Mouse (Mus musculus) layer of hippocampus, adult 18-20 months (tissue): Measurements from ENCODE around the gene Traf3. TPM values are rescaled to one million over a fixed set of nuclear protein-coding genes. Genes with fewer than 3 reads are reported as not detected.
A peak's percentile ranks its signal among the peaks of the same experiment; 100 is the strongest.

Source experiments
- DNase-seq, 2 experiments: peaks; one replicate each; pipeline ENCODE4 v3.0.0; 2022; ENCODE audit warnings: low spot score in 2 of 2
- long read RNA-seq: library from polyadenylated mRNA; stranded (forward); transcript quantifications from one replicate; pipeline ENCODE4 v2.0.0, GENCODE M21; 2021
- total RNA-seq, 2 experiments: library from RNA; stranded (reverse); gene quantifications; 2 replicates each; pipeline ENCODE4 v1.2.3; 2021

The Traf3 gene
- total RNA-seq, result 10 to 100 TPM; 53.6 to 53.7 TPM
- long read RNA-seq, full-length matches to known transcripts, result 15 of 53 reads
- long read RNA-seq, partial matches to known transcripts, result 34 of 53 reads
- long read RNA-seq, other reads (novel, unspliced or antisense), result 4 of 53 reads

GRCm38 (mm10) chr12:111165831-111166591 lies at the start of gene Traf3:
Traf3 (plus strand) TSS chr12:111166370.
- peak in 1 of 2 experiments; percentile 63 for DNase-seq

- no peak for DNase-seq
Measured at GRCm38 (mm10) chr12:111119506-111120085, 46.6 kb upstream of the Traf3 start.

- DNase-seq, result no peak
Measured at GRCm38 (mm10) chr12:111120976-111121645, 45.1 kb upstream of the Traf3 start.

- DNase-seq, result no peak
Measured at GRCm38 (mm10) chr12:111122332-111122852, 43.8 kb upstream of the Traf3 start.

GRCm38 (mm10) chr12:111124601-111125260 lies 41.4 kb upstream of the Traf3 start:
- no peak for DNase-seq

DNA sequence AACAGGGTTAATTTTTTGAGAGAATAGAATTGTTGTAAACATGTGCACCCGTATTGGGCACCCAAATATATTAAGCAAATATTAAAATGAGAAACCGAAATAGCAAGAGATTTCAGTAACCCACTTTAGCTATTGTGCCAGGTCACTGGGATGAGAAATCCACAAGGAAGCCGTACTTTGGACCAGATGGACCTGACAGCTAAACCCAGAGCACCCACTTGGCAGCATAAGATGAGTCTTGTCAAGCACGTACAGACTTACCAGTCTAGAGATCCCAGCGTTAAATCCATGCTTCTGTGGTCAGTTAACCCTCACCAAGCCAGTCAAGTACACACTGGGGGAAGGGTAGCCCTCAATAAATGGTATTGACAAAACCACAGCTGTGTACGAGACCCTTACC lies 40.5 kb upstream of the Traf3 start:
- DNase-seq, result no peak

- no peak for DNase-seq
Measured at GRCm38 (mm10) chr12:111134169-111134568, 32.0 kb upstream of the Traf3 start.

DNA sequence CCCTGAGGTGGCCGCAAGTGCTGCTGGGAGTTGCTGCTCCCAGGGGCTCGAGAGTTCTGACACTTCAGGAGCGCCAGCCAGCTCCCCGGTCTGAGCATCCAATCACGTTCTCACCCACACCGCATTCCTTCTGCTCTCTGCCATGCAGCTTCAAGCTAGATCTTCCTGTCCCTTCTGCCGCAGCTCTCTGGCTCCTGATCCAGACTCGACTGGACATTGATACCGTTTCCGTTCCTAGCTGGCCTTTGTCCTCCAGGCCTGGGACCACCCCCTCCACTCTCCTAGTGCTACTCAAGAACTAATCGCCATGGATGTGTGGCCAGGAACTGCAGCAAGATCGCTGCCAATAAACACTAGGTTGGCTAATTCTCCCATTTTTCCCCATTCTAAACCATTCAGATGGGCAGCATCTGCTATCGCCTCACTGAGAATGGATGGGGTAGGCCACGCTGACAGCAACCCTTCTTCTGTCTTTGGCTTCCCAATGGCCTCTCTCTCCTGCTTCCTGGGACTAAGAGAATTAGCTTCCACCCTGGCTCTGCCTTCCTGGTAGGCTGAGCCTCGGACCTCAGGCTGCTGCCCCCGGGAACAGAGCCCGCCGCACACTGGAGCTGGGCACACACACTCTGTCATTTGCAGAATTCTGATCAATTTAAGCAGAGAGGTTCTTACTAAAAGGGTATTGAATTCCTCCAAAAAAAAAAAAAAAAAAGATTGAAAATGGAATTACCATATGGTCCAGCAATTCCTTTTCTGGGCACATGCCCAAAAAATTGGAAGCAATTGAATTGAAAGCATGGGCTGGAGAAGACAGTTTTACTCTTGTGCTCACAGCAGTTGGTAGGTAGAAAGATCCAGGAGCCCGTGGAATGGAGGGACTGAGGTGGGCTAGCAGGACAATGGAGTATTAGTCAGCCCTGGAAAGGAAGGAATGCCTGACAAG lies 31.1 kb upstream of the Traf3 start:
- peak; percentile 49 to 73 for DNase-seq

- no peak for DNase-seq
Measured at GRCm38 (mm10) chr12:111135953-111136352, 30.2 kb upstream of the Traf3 start.

- no peak for DNase-seq
Measured at GRCm38 (mm10) chr12:111137079-111137478, 29.1 kb upstream of the Traf3 start.

GRCm38 (mm10) chr12:111143005-111143508 lies 23.1 kb upstream of the Traf3 start:
- DNase-seq, result no peak

- no peak for DNase-seq
Measured at GRCm38 (mm10) chr12:111143509-111144063, 22.6 kb upstream of the Traf3 start.

GRCm38 (mm10) chr12:111144598-111144997 lies 21.6 kb upstream of the Traf3 start:
- DNase-seq, result no peak

GRCm38 (mm10) chr12:111145269-111145668 lies 20.9 kb upstream of the Traf3 start:
- DNase-seq, result peak; percentile 75 to 87

GRCm38 (mm10) chr12:111149495-111150235 lies 16.5 kb upstream of the Traf3 start:
- DNase-seq, result no peak

- DNase-seq, result no peak
Measured at GRCm38 (mm10) chr12:111150236-111150596, 16.0 kb upstream of the Traf3 start.

- no peak for DNase-seq
Measured at GRCm38 (mm10) chr12:111151422-111152156, 14.6 kb upstream of the Traf3 start.

DNA sequence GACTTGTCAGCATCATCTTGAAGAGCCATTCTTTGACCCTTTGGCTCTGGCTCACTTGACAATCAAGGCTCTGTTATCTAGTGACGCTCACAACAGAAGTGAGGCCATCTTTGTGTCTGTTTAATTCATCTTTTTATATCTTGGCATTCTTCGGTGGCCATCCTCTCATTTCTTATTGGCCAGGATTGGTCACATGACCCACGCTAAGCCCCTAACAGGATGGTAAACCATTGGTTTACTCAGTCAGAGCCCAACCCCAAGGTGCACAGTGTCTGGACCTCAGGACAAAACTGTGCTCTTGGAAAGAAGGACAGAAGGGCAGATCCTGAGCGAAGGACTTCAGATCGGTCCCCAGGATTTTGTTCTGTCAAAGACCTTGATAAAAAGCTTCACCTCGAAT lies 13.6 kb upstream of the Traf3 start:
- DNase-seq, result no peak
